Mouse (Mus musculus) midbrain, postnatal 0 days (tissue): ENCODE data around the gene Kank2. TPM values are rescaled to one million over a fixed set of nuclear protein-coding genes. Genes with fewer than 3 reads are reported as not detected.

Experiments used
- ATAC-seq: fragments of 200-750 bp; cut with Nextera tagmentation; 2 replicates; pipeline ENCODE4 v1.8.0; 2017; ENCODE audit warnings: moderate number of reproducible peaks, mild to moderate bottlenecking, moderate TSS enrichment, moderate library complexity; ENCODE audit not compliant: low FRiP score
- DNase-seq: peaks from one replicate; pipeline ENCODE4 v3.0.0-alpha.2; 2015; ENCODE audit warnings: low spot score
- H3K27ac ChIP-seq: fragments of 300-500 bp; sonication (generic); 2 replicates; pipeline ENCODE4 v1.5.1; 2014; ENCODE audit warnings: low read depth, mild to moderate bottlenecking, low read length, mixed read lengths
- H3K27me3 ChIP-seq: fragments of 300-500 bp; sonication (generic); 2 replicates; pipeline ENCODE4 v1.6.1; 2014; ENCODE audit warnings: low read length, control low read depth, mixed read lengths; ENCODE audit not compliant: insufficient read depth
- H3K36me3 ChIP-seq: fragments of 300-500 bp; sonication (generic); 2 replicates; pipeline ENCODE4 v1.6.1; 2014; ENCODE audit warnings: low read length, control low read depth, mixed read lengths; ENCODE audit not compliant: insufficient read depth
- H3K4me1 ChIP-seq: fragments of 300-500 bp; sonication (generic); 2 replicates; pipeline ENCODE4 v1.6.1; 2014; ENCODE audit warnings: mild to moderate bottlenecking, control low read depth, antibody characterized with exemption, low read length, mixed read lengths; ENCODE audit not compliant: insufficient read depth
- H3K4me2 ChIP-seq: fragments of 300-500 bp; sonication (generic); 2 replicates; pipeline ENCODE4 v1.6.1; 2014; ENCODE audit warnings: low read depth, mild to moderate bottlenecking, low read length, mixed read lengths; ENCODE audit not compliant: poor library complexity, severe bottlenecking
- H3K4me3 ChIP-seq: fragments of 300-500 bp; sonication (generic); 2 replicates; pipeline ENCODE4 v1.5.1; 2014; ENCODE audit warnings: low read depth, mild to moderate bottlenecking, low read length, moderate library complexity
- H3K9ac ChIP-seq: fragments of 300-500 bp; sonication (generic); replicated peaks from 2 replicates; pipeline ENCODE4 v1.6.1; 2014; ENCODE audit warnings: mild to moderate bottlenecking, low read length, moderate library complexity, mixed read lengths; ENCODE audit not compliant: poor library complexity, severe bottlenecking
- H3K9me3 ChIP-seq: fragments of 300-500 bp; sonication (generic); 2 replicates; pipeline ENCODE4 v1.6.1; 2016; ENCODE audit warnings: low read length, control low read depth
- CTCF ChIP-seq: IDR thresholded peaks from 2 replicates; pipeline ENCODE4 v1.5.1; 2016; ENCODE audit warnings: antibody characterized with exemption, mild to moderate bottlenecking
- WGBS: fragments of 180-500 bp; shearing (Covaris S2); extraction: QIAGEN DNeasy Blood & Tissue Kit; methylation state at CpG from one replicate; pipeline ENCODE4 v1.1.7; 2014; 5-methylcytosine and 5-hydroxymethylcytosine counted together
- polyA plus RNA-seq: library from polyadenylated mRNA; unstranded; fragments of >200 nt; fragmentation: Nextera tagmentation; extraction: Ambion mirVana; gene quantifications from 2 replicates; pipeline ENCODE4 v1.2.1, GENCODE M21; 2015
- total RNA-seq: library from RNA; depleted of rRNA; stranded (reverse); fragments of >200 nt; gene quantifications from 2 replicates; pipeline ENCODE4 v1.2.3, GENCODE M21; 2014

Gene Kank2
- total and polyA plus RNA-seq, 2 experiments from 2014 or later, result 2.9 to 15.2 TPM

GRCm38 (mm10) chr9:21811170-21811569 lies 12.6 kb upstream of the Kank2 start:
- Histone ChIP-seq H3K27me3 (no peaks in the 10 kb centered on the region), H3K27ac (no peak overlapping the region), H3K9me3 (no peaks in the 10 kb centered on the region), H3K4me3 (no peak overlapping the region), H3K36me3 (no peaks in the 10 kb centered on the region), H3K4me1 (no peaks in the 10 kb centered on the region), H3K4me2 (no peak overlapping the region), H3K9ac (no peak overlapping the region)
- ATAC-seq (no peak), DNase-seq (no peak)
- 88% methylated on average over 5 of the region's 5 CpGs for WGBS
- no peak for TF ChIP-seq CTCF

- H3K9me3 ChIP-seq, result no peaks in the 10 kb centered on the region
- no peaks in the 10 kb centered on the region for H3K36me3 ChIP-seq
- TF ChIP-seq CTCF, result peak; percentile 51
- H3K27me3 ChIP-seq, result no peaks in the 10 kb centered on the region
- H3K27ac ChIP-seq, result no peak overlapping the region
- no peak for DNase-seq
- no peak overlapping the region for H3K4me2 ChIP-seq
- H3K4me3 ChIP-seq, result no peak overlapping the region
- H3K9ac ChIP-seq, result no peak overlapping the region
- WGBS, result 63% methylated on average over 3 of the region's 3 CpGs
- no peak for ATAC-seq
- no peaks in the 10 kb centered on the region for H3K4me1 ChIP-seq
Measured at GRCm38 (mm10) chr9:21808561-21808960, 10.0 kb upstream of the Kank2 start.

GRCm38 (mm10) chr9:21806976-21807375 lies 8.4 kb upstream of the Kank2 start:
- ATAC-seq, result no peak
- Histone ChIP-seq H3K27me3 (no peaks in the 10 kb centered on the region), H3K9ac (no peak overlapping the region), H3K9me3 (no peaks in the 10 kb centered on the region), H3K4me3 (no peak overlapping the region), H3K4me1 (no peaks in the 10 kb centered on the region), H3K27ac (no peak overlapping the region), H3K36me3 (no peaks in the 10 kb centered on the region), H3K4me2 (no peak overlapping the region)
- TF ChIP-seq CTCF, result no peak
- WGBS, result 83% methylated on average over 11 of the region's 11 CpGs
- DNase-seq, result no peak

GRCm38 (mm10) chr9:21806363-21806762 lies 7.8 kb upstream of the Kank2 start:
- H3K4me1 ChIP-seq, result no peaks in the 10 kb centered on the region
- H3K27ac ChIP-seq, result no peak overlapping the region
- H3K36me3 ChIP-seq, result no peaks in the 10 kb centered on the region
- no peak overlapping the region for H3K9ac ChIP-seq
- ATAC-seq (no peak), DNase-seq (no peak)
- no peak overlapping the region for H3K4me2 ChIP-seq
- H3K4me3 ChIP-seq, result no peak overlapping the region
- no peak for TF ChIP-seq CTCF
- H3K27me3 ChIP-seq, result no peaks in the 10 kb centered on the region
- H3K9me3 ChIP-seq, result no peaks in the 10 kb centered on the region
- WGBS, result 68% methylated on average over 3 of the region's 3 CpGs

GRCm38 (mm10) chr9:21803986-21804644 lies 5.6 kb upstream of the Kank2 start:
- peak; percentile 83 for TF ChIP-seq CTCF
- no peak overlapping the region for H3K4me2 ChIP-seq

GRCm38 (mm10) chr9:21801591-21801990 lies 3.0 kb upstream of the Kank2 start:
- 90% methylated on average over 7 of the region's 7 CpGs for WGBS
- TF ChIP-seq CTCF, result no peak
- Histone ChIP-seq H3K27ac (no peak overlapping the region), H3K4me3 (no peak overlapping the region), H3K4me1 (no peaks in the 10 kb centered on the region; the same call in 1 of the 2 replicates), H3K9me3 (no peaks in the 10 kb centered on the region), H3K9ac (no peak overlapping the region), H3K27me3 (no peaks in the 10 kb centered on the region), H3K4me2 (no peak overlapping the region), H3K36me3 (no peaks in the 10 kb centered on the region)
- DNase-seq, result no peak
- ATAC-seq, result no peak

More at GRCm38 (mm10) chr9:21803986-21804644, 5.6 kb upstream of the Kank2 start:
- H3K27ac ChIP-seq, result no peak overlapping the region
- whole genome bisulfite sequencing, result 45% methylated on average over 13 of the region's 13 CpGs
- DNase-seq (peak; percentile 77), ATAC-seq (peak; percentile 78)
- H3K9me3 ChIP-seq, result no peaks in the 10 kb centered on the region
- no peaks in the 10 kb centered on the region for H3K27me3 ChIP-seq
- H3K4me3 ChIP-seq, result no peak overlapping the region
- H3K9ac ChIP-seq, result no peak overlapping the region
- no peaks in the 10 kb centered on the region for H3K4me1 ChIP-seq
- no peaks in the 10 kb centered on the region for H3K36me3 ChIP-seq
